Mouse (Mus musculus) layer of hippocampus, postnatal 10 days (tissue): ENCODE measurements around the gene Eid2. TPM values are rescaled to one million over a fixed set of nuclear protein-coding genes. Genes with fewer than 3 reads are reported as not detected.

Experiments
- DNase-seq, 2 experiments: peaks; one replicate each; pipeline ENCODE4 v3.0.0; 2021; ENCODE audit warnings: low spot score in 2 of 2
- total RNA-seq, 2 experiments: library from RNA; stranded (reverse); gene quantifications; 2 replicates each; pipeline ENCODE4 v1.2.3; 2021

Gene Eid2
- total RNA-seq, 2 experiments from 2014 or later = 67.3 to 68.9 TPM

DNA sequence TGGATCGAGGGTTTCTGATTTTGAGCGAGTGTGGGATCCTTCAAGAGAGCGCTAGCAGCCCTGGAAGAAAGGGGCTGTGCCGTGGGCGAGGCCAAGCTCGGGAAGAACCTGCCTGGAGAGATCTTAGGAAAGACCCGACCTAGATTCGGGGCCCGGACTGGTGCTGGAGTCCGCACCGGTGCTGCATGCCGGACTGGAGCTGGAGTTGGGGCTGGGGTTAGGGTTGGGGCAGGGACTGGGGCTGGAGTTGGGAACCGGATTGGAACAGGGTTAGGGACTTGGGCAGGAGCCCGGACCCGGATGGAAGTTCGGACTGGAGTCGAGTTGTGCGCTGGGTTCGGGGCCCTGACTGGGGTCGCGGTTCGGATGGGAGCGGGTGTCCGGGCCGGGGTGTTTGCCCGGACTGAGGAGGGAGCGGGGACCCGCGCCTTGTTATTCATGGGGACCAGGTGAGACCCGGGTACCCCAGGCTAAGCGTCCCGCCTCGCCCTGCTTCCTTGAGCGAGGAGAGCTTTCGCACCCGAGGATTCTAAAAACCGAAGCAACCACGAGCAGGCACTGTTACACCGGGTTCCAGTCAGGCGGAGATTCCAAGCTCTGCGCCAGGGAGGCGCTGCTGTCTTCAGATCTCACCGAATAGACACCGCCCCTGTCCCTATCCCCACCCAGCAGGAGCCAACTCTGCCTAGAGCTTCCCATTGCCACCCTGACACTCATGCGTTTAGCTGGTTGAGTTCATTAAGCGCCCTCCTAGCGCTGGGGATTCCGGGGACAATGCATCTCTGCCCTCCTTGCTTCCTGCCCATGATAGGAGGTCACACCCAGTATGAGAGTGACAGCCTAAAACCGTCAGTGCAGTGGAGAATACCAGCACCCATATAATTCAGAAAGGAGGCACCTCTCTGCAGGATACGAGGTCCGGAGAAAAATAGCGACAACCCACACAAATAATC, 23.2 kb downstream of the Eid2 start, which contains the start of gene Selenov:
Gene Selenov (minus strand): TSS at position 549 of the 953 bp plus-strand sequence.
- DNase-seq = peak; percentile 48 to 62

DNA sequence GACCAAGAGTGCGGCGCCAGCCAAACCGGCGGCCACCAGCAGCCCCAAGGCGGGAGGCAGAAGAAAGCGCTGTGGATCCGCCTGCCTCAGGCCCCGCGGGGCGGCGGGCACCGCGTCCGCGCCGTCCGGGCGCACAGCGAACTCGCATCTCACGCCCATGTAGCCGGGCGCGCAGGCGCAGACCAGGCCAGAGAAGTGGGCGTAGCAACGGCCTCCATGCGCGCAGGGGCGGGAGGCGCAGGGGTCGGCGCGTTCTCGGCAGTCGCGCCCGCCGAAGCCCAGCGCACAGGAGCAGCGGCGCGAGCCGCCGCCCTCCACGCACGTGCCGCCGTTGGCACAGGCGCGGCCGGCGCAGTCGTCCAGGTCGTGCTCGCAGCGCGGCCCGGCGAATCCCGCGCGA, 26.8 kb downstream of the Eid2 start:
- DNase-seq = peak; percentile 63 to 82

DNA sequence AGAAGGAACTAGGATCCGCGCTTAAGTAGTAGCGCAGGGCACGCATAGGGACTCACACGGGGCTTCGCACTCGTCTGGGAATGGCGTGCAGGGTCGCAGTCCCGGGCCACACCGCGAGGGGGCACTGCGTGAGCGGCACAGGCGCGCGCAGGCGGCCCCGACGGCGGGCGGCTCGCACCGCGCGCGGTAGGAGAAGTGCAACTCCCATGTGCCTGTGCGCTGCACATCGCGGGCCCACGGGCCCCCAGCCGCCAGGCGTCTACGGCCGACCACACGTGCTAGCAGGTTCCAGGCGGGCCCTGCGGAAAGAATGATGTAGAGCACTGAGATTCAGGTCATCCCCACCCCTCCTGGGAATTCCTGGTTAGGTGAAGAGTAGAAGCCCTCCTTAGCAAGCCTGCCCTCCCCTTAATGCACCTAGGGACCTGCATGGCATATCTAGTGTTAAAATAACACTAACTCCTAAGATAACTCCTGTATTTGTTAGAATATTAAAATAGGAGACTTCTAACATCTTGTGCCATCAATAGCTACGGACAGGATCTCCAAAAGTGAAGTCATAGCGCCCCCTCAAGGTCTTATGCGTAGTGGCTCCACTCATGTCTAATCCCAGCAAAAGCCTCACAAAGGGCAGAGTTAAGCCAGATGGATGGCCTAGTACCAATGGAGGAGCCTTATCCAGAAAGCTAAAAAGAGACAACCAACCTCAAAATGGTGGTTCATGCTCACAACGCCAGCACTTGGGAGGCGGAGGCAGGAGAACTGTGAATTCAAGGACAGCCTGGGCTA, 31.4 kb downstream of the Eid2 start:
- peak; percentile 55 to 63 for DNase-seq

DNA sequence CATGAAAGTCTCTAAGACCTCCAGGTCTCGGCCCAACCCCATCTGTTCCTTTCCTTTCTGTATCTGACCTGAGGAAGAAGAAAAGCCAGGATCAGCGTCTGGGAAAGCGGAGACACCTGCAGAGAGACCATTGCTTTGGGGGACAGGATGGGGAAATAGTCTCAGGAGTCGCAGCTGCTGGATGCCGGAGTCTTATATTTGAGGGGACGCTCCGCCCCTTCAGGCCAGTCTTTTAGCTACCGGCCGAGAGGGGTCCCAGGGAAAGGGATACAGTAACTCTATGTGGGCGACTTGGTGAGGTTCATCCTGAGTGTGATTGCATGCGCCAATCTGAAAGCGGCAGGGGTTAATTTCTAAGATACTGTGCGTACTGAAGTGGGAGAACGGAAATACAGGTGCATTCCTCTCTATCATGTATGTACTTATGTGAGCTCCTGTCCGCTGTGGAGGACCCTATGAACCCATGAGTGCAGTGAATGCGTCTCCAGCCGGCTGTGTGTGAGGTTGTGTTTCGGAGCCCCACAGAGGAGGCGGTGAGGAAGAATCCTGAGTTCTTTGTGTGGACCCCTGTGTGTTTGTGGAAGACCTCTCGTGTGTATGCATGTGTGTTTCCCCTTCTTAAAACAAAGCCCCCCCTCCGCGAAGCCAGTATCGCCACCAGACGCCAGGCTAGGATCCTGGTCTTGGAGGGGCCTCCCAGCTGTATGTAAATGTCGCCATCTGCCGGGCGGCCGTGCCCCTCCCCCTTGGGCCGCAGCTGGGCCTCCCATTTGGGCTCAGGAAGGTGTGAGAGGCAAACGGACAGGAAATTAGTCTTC, 34.1 kb downstream of the Eid2 start, which contains the start of gene Dll3:
Gene Dll3 (minus strand): TSS at position 623 of the 818 bp plus-strand sequence.
- DNase-seq = peak; percentile 66 to 72

DNA sequence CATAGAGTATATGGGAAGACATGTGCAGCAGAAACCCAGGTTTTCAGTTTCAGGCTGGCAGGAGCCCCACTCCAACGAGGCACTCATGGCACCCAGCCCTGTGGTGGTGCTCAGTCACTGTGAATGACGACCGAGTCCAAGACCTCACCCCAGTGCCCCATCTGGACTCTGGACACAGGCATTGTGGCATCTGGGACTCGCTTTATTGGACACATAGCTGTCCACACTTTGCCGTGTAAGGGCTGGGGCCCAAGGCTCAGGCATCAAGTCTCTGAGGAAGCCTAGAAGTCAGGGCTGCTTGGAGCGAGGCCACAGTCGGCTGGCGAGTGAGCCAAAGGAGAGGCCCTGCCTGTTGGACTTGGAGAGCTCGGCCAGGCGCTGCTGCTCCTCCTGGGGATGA, 38.0 kb downstream of the Eid2 start:
- DNase-seq = no peak

- no peak for DNase-seq
Observed at GRCm38 (mm10) chr7:28306216-28306615, 38.5 kb downstream of the Eid2 start.

GRCm38 (mm10) chr7:28309737-28310136, 42.1 kb downstream of the Eid2 start:
- no peak for DNase-seq

- DNase-seq = no peak
Observed at GRCm38 (mm10) chr7:28311151-28311925, 43.7 kb downstream of the Eid2 start.

GRCm38 (mm10) chr7:28311926-28312543, 44.4 kb downstream of the Eid2 start, which contains the start of gene Timm50:
Gene Timm50 (minus strand): TSS chr7:28312072.
- DNase-seq = peak; percentile 98 to 99

GRCm38 (mm10) chr7:28318036-28318435, 50.4 kb downstream of the Eid2 start:
- no peak for DNase-seq

DNA sequence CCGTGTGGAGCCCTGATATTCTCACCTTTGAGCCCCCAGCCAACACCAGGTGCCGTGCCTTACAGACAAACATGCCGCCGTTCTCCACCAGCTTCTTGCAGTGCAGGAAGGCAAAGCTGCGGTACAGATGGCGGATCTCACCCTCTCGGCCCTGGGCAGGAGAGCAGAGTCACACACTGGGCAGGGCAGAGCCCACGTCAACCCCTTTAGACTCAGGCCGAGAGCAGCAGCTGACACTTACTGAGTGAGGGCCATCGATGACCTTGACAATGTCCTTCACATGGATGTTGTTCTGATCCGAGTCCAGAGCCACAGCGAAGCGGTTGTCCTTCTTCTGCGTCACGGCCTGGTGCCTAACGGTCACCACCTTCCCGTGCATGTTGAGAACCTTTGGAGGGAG, 51.0 kb downstream of the Eid2 start:
- no peak for DNase-seq

Other genes with a start within 250 kb of the Eid2 start
- 100 to 1,000 TPM; 130 to 137 TPM for gene Psmc4, start 217.8 kb upstream of the Eid2 start, total RNA-seq
- 1 to 10 TPM in 1 of 2 experiments, under 1 TPM in 1; 0.89 to 1.7 TPM for gene Fcgbp, start 196.6 kb upstream of the Eid2 start, total RNA-seq
- under 1 TPM; 0.04 to 0.09 TPM for gene 9530053A07Rik, start 138.4 kb upstream of the Eid2 start, total RNA-seq
- 10 to 100 TPM; 69.3 to 77.2 TPM for gene Fbl, start 98.2 kb upstream of the Eid2 start, total RNA-seq
- 10 to 100 TPM; 31.6 to 35.6 TPM for gene Dyrk1b, start 88.4 kb upstream of the Eid2 start, total RNA-seq
- 10 to 100 TPM; 41.8 to 43.2 TPM for gene Eid2b, start 9.9 kb downstream of the Eid2 start, total RNA-seq
- 1 to 10 TPM; 1.4 to 4.2 TPM for gene Selenov, start 23.3 kb downstream of the Eid2 start, total RNA-seq
- gene Dll3, start 34.4 kb downstream of the Eid2 start, total RNA-seq = 1 to 10 TPM; 6.5 to 8.9 TPM
- gene Timm50, start 44.2 kb downstream of the Eid2 start, total RNA-seq = 10 to 100 TPM; 49.2 to 49.6 TPM
- 100 to 1,000 TPM; 105 to 109 TPM for gene Supt5, start 70.9 kb downstream of the Eid2 start, total RNA-seq
- 100 to 1,000 TPM; 563 to 624 TPM for gene Rps16, start 82.8 kb downstream of the Eid2 start, total RNA-seq
- 10 to 100 TPM; 13.5 to 13.6 TPM for gene Plekhg2, start 104.7 kb downstream of the Eid2 start, total RNA-seq
- gene Zfp36, start 112.4 kb downstream of the Eid2 start, total RNA-seq = 1 to 10 TPM; 3.4 to 3.9 TPM
- gene Med29, start 124.8 kb downstream of the Eid2 start, total RNA-seq = 10 to 100 TPM; 20.5 to 20.9 TPM
- gene Paf1, start 125.1 kb downstream of the Eid2 start, total RNA-seq = 10 to 100 TPM; 73.3 to 93.0 TPM
- 1 to 10 TPM; 4.2 to 4.3 TPM for gene Gmfg, start 169.6 kb downstream of the Eid2 start, total RNA-seq
- 10 to 100 TPM; 91.8 to 96.1 TPM for gene Lrfn1, start 184.1 kb downstream of the Eid2 start, total RNA-seq
- gene Ifnl2, start 242.6 kb downstream of the Eid2 start, total RNA-seq = not detected